Mouse (Mus musculus) common myeloid progenitor, adult 5-6 weeks (primary cell): Measurements from ENCODE around the gene Gtpbp6. TPM values are rescaled to one million over a fixed set of nuclear protein-coding genes. Genes with fewer than 3 reads are reported as not detected.
"Not testable (repeated sequence)": the region's sequence is repeated elsewhere in the genome, so short reads cannot be mapped to it uniquely, and the experiment has no call there.

Source experiments
- ATAC-seq: replicated peaks from 2 replicates; pipeline ENCODE4 v1.8.0; 2016; ENCODE audit warnings: low read depth, mild to moderate bottlenecking, moderate TSS enrichment, inconsistent platforms; ENCODE audit not compliant: poor library complexity, severe bottlenecking
- total RNA-seq: library from RNA; stranded (forward); fragments of 200-1000, 187-1606 nt; gene quantifications from 2 replicates; pipeline ENCODE4 v1.2.3, GENCODE M21; 2017

The Gtpbp6 gene
- total RNA-seq = 15.7 and 18.0 TPM in 2 replicates

DNA sequence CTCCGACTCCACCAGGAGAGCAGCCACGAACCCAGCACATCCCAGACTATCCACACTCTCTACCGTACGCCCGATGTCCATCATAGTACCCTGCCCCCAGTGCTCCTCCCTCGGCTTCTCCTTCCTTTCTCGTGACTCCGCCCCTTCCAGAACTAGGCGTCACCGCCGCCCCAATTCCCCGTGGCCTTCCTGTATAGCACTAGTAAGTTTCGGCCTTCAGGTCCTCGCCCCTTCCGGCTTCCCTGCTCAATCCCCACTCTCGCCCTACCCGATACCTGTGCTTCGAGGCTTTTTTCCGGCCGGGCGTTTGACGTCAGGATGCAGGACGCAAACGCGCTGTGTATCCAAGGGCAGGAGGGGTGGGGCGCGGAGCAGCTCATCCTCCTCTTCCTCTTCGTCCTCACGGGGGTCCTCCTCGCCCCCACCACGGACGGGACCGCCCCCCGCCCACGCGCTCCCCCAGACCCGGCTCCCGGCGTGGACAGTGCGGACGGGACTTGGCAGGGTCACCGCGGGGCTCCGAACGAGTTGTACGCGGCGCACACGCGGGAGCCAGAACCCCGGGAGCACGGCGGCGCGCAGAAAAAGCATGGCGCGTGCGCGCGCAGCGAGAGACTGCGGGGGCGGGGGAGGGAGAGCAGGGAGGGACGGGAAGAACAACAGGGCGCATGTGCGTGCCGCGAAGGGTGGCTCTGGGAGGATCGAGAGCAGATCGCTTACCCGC is at the start of gene Gtpbp6:
Gtpbp6 (minus strand) TSS at position 617 of the 724 bp plus-strand sequence.
- peak; percentile 69 for ATAC-seq

DNA sequence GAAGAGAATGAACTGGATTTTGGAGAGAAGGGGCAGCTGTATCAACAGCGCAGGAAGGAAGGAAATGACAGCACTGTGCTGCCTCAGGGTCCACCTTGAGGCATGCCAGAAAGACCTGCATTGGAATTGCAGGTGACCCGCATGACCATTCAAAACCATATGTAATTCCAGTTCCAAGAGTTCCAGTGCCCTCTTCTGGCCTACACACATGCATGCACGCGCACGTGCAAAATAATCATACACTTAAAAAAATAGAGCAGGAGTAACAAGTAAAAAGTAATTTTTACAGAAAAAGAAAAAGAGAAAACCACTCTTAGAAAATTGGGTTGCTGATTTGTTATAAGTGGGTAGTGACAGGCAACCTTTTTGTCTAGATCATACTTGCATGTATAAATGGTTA is 35.0 kb upstream of the Gtpbp6 start:
- ATAC-seq = peak; percentile 64

DNA sequence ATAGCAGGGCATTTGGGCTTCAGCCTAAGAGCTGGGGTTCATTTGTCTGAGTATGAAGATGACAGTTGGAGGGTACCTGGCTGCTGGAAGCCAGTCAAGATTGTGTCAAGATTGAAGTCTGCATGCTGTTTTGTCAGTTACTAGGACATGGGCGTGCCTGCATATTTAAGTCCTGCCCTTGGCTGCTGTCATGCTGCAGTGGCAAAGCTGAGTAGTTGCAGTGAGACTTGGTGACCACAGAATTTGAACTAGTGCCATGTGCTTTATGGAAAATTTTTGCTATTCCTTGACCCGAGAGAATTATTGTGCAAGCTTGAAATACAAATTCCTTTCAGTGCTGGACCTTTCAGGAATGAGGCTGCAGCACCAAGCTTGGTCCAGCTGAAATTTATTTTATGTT is 34.3 kb upstream of the Gtpbp6 start:
- no peak; the same call in 1 of the 2 replicates for ATAC-seq

DNA sequence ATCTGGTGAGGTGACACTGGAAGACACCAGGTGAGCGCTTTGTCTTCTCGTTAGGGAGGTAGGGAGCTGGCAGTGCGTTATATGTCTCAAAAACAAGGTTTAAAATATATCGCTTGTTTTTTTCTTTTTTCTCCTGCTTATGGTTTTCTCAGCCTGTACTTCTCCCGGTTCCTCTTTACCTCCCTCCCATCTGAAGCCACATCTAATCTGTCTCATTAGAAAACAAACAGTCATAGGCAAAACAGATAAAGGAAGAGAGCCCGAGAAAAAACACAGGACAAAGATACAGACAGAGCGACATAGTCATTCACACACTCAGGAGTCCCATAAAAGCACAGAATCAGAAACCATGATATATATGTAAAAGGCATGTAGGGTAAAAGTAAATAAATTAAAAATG is 32.4 kb upstream of the Gtpbp6 start:
- no peak for ATAC-seq

DNA sequence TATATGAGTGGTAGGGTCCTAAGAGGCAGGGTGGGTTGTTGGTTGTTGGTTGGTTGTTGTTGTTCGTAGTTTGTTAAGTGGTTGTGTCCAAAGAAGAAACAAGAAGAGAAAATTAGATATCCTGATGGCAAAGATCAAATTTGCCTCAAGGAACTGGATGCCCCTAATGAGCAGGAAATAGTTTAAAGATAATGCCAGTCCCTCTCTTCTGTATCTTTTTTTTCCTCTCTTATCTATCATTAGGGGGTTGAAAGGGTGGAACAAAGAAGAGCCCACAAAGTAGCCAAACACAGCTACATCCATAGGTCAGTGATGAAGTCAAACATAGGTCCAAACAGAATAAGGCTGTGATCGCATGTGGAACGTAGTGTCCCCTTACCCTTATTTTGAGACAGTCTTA is 31.3 kb upstream of the Gtpbp6 start:
- ATAC-seq = no peak

DNA sequence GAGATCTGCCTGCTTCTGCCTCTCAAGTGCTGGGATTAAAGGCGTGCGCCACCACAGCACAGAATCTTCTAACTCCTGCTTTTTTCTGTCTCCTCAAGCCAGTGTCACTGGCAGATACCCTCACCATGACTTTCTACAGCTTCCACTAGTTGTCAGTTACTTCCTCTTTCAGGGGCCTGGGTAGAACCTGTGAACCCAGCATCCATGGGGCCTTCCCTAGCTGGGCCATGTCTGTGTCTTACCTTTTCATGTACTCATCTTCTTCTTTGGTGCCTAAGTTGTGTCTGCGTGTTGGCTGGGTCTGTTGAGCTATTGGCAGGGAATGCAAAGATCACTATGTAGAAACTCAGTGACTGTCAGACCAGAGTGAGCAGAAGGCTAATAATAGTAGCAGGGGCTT is 29.8 kb upstream of the Gtpbp6 start:
- ATAC-seq = no peak

DNA sequence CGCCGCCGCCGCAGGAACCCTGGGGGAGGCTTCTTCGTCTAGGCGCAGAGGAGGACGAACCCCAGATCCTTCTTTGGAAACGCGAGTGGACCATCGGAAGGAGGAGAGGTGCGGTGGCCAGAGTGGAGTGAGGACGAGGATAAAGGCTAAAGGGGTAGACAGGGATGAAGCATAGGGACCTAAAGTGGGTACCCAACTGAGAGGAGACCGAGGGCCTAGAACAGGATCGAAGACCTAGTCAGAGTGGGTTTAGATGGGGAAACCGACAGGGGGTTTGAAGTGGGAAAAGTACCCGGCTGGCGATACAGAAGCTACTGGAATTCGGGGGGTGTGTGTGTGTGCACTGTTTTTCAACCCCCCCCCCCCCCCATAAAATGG is 28.1 kb upstream of the Gtpbp6 start:
- no peak for ATAC-seq

DNA sequence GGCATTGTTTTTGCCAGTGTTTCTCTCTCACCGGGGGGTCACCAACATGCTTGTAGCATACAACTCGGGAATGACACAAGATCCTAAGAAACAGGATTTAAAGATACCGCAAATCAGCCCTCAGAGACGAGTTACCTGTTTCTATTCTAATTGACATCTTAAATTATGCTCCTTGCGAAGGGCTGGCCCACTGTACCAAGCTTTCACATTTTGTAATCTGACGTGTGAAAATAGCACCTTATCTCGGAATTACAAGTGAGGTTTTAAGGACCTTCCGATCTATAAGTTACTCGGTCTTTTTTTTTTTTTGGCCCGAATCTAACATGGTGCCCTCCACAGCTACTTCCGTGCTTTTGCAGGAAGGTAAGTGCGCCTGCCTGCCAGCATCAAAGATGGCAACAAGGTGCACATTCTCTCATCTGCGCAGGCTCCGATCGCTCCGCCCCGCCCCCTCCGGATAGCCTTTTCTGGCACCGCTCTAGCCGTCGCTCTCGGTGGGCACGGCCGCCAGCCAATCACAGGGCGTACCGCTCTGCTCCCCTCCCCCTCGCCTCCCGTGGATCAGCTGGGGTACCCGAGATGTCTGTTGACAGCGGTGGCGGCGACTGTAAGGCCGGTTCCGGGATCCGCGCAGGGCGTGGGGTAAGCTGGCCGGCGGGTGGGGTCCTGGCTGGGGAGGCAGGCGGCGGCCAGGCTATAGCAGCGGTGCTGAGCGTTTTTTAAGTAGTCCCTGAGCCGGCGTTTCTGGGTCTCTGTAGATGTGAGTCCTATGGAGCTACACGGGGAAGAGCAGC is 27.5 kb upstream of the Gtpbp6 start, which contains the start of gene Chfr:
Chfr (plus strand) TSS at position 550 of the 794 bp plus-strand sequence.
- ATAC-seq = peak; percentile 99

DNA sequence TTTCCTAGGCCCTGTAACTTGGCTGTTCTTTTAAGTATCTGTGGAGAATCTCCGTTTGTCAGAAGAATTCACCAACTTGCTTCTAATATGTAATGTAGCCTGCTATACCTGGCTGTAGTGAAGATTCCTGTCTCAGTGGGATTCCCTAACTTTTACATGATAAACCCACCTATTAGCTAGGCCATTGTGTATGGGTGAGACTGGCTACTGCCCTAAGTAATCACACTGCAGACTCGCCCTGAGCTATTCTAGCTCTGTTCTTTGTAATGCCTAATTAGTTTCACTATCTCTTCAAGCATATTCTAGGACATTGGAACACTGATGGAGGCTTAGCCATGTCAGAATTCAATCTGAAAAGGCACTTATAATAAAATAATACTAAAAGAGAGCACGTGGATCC is 14.4 kb upstream of the Gtpbp6 start:
- ATAC-seq = not testable (repeated sequence)

DNA sequence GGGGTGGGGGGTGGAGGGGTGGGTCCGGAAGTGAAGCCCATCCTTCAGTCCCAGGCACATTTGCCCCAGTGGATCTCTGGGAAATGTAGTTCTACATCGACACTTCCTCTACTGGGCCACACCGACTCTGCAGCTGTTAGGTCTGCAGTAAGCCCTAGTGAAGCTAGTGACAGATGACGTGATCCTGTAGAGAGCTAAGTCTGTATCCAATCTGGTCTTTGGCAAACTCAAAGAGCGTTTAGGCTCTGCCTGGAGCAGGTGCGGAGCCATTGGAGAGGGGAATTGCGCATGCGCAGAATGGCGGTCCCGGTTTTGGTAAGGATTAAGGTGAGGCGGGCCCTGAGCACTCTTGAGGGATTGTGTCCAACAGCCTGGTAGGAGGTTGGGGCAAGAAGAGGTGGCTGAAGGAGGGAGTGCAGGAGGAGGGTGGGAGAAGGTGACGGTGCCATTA is 2.0 kb upstream of the Gtpbp6 start, which contains the start of gene Zfp605:
Zfp605 (plus strand) TSS at position 102 of the 451 bp plus-strand sequence.
- peak; percentile 57 for ATAC-seq

DNA sequence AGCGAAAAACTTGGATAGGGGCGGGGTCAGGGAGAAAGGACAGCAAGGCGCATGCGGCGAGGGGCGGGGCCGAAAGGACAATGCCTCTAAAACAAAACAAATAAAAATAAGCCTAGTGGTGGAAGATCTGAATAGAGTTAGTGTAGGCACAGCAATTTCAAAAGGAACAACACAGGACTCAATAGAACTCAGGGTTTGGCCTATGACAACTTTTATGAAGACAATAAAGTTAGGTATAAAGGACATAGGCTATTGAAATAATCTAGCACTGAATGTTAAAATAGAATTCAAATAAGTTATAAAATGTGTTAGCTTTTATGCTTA is 270 bp upstream of the Gtpbp6 start:
- no peak for ATAC-seq

DNA sequence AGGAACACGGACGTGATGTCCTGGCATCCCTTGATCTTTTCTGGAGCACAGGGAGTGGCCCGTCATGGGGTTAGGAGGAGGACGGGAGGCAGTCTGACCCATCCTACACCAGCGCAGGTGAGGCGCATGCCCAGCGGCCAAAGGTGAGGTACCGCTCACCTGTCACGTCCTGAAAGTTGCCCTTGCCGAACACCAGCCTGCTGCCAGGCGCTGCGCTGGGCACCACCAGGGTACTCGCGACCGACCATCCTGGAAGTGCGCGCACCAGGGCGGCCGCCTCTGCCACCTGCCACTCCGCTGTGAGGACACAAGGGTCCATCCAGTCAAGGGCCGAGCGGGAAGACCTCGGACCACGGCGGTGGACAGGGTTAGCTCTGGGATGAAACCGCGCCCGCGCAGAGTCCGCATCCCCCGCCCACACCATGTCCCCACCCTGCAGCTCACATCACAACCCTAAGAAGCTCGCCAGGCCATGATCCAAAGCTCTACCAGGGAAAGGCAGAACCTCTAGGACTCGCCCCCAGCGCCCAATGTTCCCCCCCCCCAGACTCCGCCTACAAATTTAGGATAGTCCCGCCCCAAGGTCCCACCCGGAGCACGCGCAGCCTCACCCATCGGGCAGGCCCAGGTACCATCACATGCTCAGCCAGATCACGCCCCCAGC is 964 bp downstream of the Gtpbp6 start:
- ATAC-seq = no peak

DNA sequence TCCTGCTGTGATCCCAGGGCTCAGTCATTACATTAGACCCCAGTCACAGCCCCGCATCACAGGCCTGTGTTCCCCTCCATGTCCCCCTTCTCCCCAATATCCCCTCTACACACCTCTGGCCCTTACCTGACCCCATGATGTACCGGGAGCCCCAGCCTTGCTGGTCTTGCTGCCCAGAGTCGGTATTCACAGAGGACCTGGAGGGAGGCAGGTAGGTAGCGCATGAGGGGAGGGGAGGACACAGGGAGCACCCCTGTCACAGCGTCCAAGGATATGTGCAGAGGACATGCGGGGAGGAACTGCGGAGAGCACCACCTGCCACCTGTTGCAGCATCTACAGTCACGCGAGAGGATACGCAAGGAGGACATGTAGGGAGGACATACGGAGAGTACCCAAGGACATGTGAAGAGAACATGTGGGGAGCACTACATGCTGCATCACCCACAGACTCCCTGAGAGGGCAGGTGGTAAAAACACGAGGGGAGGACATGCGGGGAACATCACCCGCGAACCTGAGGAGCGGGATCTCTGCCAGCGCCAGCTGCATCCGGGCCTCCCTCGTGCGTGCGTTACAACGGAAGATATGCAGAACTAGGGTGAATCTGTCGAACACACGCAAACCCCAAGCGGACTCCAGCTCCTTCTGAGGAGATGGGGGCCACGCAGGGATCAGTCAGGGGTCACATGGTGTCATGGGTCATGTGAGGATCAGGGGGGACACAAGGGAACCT is 1.7 kb downstream of the Gtpbp6 start:
- ATAC-seq = no peak

DNA sequence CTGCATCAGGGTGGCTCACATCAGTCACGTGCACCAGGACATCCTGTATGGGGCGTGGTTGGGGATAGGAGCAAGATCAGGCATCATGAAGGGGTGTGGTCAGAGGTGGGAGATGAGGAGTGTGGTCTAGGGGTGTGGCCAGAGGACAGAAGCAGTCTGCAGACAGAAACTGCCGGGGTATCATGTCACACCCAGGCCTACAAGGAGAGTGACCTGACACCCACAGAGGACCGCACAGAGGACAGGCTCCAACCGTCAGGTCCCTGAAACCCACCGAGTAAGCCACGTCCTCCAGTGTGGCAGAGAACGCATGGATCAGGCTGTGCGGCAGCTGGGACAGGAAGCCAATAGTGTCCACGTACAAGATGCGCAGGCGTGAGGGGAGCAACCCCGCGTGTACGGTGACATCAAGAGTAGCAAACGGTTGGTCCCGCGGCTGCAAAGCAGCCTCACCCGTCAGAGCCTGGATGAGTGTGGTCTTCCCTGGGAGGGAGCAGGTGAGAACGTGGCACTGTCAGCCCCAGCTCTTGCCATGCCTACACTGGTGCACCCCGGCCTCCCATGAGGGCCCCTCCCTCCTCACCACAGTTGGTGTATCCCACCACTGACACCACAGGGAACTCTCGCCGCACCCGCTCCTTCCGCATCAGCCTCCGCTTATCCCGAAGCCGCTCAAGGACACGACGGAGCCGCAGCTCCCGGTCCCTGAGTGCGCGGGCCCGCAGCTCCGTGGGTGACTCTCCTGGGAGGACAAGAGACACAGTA is 3.2 kb downstream of the Gtpbp6 start:
- no peak for ATAC-seq

DNA sequence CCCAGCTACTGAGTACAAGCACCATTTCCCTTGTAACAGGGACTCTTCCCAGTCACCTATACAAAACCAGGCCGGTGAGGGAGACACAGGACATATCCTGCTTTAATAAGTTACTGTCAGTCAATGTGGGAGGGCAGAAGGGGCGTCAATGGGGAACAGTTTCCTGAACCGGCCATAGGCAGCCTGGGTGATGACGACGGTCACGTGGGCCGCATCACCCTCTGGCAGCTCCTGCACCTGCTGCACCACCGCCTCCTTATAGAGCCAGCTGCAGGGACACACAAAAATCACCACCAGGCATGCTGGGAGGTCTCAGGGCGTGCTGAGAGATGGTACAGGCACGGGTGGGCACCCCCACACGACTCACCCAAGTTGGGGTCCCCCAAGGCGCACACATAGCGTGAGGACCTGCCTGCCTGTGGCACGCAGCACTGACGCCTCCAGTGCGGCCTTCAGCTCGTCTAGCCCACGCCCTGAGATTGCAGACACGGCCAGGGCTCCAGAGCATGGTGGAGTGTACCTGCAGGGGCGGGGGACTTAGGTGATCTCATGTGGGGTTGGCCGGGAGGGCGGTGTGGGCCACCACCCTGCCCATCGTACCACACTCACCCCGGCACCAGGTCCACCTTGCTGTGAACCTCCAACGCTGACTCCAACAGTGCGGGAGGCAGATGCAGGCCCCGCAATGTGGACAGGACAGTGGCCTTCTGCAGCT is 3.9 kb downstream of the Gtpbp6 start:
- no peak for ATAC-seq

DNA sequence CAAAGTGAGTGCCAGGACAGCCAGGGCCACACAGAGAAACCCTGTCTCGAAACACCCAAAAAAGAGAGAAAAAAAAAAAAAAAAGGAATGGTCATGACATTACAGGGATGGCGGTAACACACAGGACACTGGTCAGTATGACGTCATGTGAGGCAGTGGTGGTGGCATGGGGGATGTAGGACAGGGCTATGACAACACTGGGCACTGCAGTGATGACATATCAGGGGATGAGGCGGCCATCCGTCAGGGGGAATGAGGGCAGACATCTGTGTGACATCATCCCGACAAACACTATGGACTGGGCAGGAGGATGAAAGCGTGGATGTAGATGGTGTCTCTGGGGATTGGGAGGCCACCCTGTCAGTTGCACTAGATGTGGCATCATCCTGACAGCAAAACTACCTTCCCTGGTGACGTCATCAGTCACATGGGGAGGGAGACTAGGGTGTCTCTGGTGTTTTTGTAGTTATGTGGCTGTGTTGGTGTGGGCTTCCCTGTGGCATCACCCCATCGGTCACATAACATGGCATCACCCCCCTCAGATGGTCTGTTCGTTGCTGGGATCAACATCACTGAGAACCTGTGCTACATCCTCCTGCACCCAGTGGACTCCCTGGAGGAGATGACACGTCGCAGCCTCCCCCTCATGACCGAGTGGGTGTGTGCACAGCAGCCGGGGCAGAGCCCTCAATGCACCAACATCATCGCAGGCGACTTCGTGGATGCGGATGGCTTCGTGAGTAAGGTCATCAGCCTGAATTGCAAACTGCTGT is 5.0 kb downstream of the Gtpbp6 start:
- ATAC-seq = no peak

DNA sequence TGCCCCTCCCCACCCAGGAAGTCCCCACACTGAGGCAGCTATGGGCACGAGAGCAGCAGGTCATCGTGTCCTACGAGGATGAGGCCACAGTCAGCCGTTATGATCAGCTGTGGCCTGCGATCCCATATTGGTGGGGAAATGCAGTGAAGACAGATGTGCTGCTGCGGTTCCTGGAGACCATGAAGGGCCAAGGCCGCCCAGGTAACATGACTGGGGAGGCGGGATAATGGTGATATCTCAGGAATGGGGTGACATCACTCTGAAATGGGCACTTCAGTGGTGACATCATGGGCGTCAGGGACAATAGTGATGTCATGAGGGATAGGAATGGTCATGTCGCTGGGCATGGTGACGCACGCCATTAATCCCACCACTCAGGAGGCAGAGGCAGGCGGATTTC is 5.6 kb downstream of the Gtpbp6 start:
- no peak for ATAC-seq

DNA sequence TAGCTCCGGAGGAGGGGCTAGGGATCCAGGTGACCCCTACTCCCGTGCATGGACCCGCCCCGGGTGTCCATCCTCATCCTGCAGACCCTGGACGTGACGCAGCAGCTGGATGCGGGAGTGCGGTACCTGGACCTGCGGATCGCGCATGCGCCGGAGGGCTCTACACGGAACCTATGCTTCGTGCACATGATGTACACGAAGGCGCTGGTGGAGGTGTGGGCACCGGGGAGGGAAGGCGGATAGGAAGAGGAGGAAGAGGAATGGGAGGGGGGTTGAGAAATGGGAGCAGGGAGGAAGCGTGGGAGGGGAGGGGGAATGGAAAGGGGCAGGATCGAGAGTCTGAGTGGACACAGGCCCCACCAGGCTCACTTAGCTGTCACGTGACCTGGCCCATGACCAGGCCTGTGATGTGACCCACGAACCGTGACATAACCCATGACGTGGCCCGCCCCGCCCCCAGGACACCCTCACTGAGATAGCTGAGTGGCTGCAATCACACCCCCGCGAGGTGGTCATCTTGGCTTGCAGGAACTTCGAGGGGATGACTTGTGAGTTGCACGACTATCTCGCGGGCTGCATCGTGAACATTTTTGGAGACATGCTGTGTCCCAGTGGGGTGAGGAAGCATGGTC is 6.2 kb downstream of the Gtpbp6 start:
- peak; percentile 20 for ATAC-seq
